Mouse (Mus musculus): ENCODE results near the gene Relb.
A peak's percentile ranks its signal among the peaks of the same experiment; 100 is the strongest.

Gene Relb

DNA sequence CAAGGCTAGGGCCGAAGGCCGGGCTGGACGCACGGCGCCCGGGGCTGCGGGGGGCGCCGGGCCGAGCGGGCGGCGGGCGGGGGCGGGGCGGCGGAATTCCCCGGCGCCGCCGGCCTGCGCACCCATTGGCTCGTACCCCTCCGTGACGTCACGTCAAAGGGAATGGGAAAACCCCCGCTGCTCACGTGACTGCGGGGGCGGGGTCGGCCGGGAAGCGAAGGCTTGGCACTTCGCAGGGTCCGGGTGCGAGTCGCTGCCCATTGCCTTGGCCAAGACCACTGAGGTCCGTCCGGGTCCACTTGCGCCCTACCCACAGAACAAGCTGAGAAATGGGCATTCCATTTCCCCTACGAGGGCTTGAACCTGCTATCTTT, at the start of gene Relb:
Relb (minus strand) TSS at position 78 of the 374 bp plus-strand sequence.
- peak; percentile 84 to 88 for DNase-seq

- DNase-seq = no peak
Observed at GRCm38 (mm10) chr7:19678901-19679300, 49.7 kb upstream of the Relb start.

DNA sequence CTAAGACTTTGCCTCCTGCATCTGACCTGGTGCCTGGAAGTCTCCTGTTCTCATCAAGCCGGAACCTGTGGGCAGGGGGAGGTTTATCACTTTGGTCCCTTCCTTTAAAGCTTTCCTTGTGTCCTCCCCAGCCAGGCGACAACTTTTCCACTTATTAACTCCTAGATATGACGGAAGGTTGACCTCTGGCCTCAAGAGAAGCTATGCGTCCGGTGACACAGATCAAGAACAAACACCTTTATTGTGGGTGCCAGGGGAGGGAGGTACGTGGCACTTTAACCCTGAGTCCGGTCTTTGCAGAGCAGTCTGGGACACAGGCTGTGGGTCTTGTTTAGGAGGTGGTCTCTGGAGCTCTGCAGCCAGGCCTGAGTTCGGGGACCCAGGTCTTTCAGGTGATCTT, 48.6 kb upstream of the Relb start, which contains the start of gene Apoc2:
Apoc2 (minus strand) TSS at position 70 of the 400 bp plus-strand sequence.
- no peak for DNase-seq

DNA sequence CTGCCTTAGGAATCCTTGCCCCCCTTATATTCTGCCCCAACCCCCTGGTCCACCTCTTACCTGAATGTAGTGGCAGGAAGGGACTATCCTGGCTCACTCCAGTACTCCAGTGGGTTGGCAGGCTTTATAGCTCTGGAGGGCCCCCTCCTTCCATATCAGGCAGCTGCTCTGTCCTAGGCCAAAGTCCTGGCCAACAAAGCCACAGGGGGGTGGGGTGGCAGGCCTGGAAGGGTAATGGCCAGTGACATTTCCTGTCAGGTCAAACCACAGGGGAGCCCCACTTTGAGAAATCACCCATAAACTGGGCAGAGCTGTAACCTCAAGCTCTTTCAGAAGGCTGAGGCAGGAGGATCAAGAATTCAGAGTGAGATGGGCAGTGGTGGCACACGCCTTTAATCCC, 47.4 kb upstream of the Relb start:
- DNase-seq = no peak

DNA sequence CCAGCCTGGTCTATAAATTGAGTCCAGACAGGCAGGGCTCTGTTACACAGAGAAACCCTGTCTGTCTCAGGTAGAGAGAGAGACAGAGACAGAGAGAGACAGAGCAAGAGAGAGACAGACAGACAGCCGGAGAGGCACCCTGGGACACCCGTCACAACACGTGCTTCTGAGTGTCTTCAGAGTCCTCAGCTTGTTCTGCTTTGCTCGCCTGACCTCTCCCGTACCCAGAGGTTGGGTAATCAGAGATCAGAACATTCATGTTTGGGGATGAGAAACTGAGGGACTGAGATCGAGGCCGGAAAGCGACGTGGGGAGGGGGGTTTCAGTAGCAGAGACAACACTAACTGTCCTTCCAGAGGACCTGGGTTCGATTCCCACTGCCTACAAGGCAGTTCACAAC, 46.6 kb upstream of the Relb start:
- no peak for DNase-seq

- DNase-seq = no peak
Observed at GRCm38 (mm10) chr7:19673083-19673699, 44.0 kb upstream of the Relb start.

- no peak for DNase-seq
Observed at GRCm38 (mm10) chr7:19671511-19671910, 42.3 kb upstream of the Relb start.

DNA sequence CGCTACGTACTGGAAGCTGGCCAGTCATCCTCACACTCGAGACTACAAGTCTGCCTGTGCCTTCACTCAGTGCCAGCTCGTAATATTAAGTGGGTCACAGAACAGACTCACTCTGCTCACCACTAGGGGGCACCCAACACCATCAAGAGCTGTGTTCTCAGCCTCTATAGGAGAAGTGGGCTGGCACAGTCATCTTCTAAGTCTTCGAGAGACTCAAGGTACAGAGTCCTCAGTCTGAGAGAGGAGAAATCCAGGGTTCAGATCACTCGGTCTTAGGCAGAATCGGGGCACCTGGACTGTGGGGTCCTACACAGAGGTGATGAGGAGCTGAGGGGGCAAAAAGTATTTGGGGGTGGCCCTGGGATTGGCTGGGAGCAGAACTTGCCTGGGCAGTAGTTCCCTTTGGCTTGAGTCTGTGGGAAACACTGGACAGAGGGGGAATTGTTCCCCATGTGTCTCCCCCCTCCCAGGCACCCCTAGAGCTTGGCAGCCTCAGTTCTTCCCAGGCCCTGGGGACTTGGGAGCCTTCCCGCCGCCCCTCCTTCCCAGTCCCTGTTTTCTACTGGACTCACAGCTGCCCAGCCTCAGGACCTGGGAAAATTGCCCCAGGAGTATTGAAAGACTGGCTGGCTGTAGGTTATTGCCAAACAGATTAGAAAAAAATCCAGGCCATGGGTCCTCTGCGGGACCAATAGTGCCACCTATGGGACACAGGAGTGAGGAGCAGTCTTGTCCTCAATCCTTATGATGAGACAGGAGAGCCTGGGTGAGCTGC, 39.9 kb upstream of the Relb start:
- peak; percentile 93 to 96 for DNase-seq

DNA sequence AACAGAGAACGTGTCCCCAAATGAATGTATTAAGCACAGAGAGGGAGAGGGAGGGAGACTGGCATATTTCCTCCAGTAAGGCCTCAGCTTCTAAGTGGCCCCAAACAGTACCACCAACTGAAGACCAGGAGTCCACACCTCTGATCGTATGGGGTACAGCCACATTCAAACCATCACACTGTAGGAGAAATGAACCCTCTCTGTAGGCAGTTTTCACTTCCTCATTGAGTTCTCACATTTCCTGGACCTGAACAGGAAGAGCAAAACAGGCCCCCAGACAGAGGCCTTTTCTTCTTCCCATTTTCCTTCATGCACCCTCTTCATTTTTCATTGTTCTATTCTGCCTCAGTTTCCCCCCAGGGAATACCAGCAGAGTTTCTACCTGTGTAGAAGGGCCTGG, 38.2 kb upstream of the Relb start:
- DNase-seq = no peak

- no peak for DNase-seq
Observed at GRCm38 (mm10) chr7:19666750-19667149, 37.5 kb upstream of the Relb start.

- peak; percentile 98 to 99 for DNase-seq
Observed at GRCm38 (mm10) chr7:19664955-19665841, 36.0 kb upstream of the Relb start, which contains the start of gene Clptm1. Gene Clptm1, minus strand, starts transcription at chr7:19665033.

DNA sequence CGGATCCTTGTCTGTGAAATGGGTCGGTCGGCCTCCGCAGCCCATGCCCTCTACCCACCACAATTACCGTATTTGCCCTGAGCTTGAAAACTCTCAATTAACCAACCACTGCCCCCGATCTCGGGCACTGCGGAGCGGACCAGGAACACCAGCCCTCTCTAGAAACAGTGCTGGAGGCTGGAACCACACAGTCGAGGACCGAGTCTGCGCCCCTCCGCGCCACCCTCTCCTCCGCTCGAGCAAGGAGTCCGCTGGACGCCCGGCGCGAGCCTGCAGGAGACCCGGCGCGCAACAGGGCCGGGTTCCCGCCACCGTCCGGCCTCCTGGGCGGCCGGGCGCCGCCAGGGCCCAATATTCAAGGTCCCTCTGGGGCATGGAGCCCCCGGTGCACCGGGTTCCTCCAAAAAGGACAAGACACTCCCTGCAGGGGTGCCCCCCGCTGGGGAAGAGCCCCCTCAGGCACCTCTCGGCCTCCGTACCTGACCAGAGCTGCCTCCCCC, 35.3 kb upstream of the Relb start:
- no peak for DNase-seq

- DNase-seq = no peak
Observed at GRCm38 (mm10) chr7:19663940-19664339, 34.7 kb upstream of the Relb start.

- no peak for DNase-seq
Observed at GRCm38 (mm10) chr7:19652614-19653013, 23.4 kb upstream of the Relb start.

DNA sequence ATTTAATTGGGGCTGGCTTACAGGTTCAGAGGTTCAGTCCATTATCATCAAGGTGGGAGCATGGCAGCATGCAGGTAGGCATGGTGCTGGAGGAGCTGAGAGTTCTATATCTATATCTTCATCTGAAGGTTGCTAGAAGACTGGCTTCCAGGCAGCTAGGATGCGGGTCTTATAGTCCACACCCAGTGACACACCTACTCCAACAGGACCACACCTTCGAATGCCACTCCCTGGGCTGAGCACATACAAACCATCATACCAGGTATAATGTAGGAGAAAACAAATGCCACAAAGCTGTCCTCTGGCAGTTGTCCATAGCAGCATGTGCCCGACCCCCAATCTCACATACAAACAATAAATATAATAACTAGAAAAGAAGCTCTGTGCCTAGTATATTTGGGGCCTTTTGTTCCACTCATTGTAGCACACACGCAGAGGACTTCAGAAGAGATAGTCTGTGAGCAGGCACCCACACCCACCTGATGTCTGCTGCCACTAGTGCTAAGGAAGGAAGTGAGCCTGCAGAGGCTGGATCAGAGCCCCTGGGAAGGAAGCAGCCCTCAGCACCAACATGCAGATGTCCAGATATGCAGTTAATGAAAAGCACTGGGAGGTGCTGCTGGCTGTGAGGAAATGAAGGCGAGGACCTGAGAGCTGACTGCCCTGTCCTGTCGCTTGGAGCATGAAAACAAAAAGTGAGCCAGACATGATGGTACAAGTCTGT, 22.0 kb upstream of the Relb start:
- DNase-seq = no peak

- DNase-seq = no peak
Observed at GRCm38 (mm10) chr7:19641223-19641622, 12.0 kb upstream of the Relb start.

- no peak for DNase-seq
Observed at GRCm38 (mm10) chr7:19635074-19635827, 6.0 kb upstream of the Relb start.

GRCm38 (mm10) chr7:19634591-19634990, 5.4 kb upstream of the Relb start:
- DNase-seq = no peak

DNA sequence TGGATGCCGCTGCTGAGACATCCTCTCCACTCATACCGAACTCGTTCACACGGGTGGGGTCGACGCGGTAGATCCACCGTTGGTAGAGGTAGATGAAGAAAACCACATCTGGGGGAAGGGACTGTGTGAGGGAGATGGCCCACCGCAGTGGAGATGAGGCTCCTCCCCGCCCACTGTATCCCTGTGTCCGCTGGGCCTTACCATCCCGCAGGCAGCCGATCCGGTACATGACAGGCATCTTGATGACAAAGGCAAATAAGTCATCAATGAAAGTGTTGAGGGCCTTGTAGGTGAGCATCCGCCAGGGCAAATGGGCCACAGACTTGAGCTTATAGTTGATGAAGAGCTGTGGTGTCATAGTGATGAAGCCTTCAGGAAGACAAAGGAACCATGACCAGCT, 4.6 kb upstream of the Relb start:
- DNase-seq = no peak

DNA sequence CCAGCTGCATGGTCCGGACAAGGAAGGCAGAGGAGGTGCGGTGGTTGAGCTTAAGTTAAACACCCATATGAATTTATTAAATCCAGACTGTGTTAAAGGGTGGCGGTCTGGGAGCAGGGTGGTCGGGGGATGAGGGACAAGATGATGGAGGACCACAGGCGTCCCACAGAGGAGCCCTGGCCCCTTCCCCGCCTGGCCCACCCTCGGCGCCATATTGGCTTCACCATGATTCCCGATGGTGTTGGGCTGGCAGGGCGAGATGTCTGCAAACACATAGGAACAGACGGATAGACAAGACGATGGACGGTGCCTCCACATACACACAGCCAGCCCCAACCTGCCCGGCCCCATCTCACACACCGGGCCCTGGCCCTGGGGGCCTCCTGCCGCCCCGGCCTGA, 4.0 kb upstream of the Relb start:
- no peak for DNase-seq

DNA sequence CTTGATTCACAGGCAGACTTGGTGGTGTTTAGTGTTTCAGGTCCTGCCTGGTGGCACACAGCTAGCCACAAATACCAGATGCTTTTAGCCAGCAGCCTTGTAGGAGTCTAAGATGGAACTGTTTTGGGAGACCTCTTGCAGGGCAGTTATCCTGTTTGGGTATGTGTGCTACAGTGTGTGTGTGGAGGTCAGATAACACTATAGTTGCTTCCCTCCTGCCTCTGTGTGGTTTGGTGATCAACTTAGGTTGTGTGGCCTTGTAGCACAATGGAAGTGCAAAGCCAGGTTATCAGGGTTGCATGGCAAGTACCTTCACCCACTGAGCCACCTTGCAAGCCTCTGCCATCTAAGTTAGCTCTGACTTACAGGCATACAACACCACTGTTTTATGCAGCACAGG, 3.5 kb upstream of the Relb start:
- no peak for DNase-seq

DNA sequence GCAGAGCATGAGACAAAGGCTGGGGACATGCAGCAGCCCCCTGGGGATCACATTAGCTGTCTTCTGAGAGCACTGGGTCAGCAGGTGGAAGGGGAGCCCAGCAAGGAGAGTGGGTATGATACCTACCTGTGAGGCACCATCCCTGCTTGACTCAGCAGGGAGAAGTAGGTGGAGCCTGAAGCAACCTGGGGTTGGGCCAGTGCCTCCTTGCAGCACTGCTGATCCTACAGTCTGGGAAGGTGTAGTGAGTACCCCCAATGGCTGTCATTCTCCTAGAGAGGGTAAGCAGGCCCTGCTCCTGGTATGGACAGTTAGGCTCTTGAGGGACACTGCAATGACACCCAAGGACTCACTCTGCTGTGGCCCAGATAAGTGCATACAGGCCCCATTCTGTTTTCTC, 3.0 kb upstream of the Relb start:
- DNase-seq = no peak
